Mouse (Mus musculus) induced T-regulatory cell, adult 2 months (primary cell): ENCODE data around the gene Il33.
"Not testable (repeated sequence)": the region's sequence is repeated elsewhere in the genome, so short reads cannot be mapped to it uniquely, and the experiment has no call there.

ENCODE experiments used
- DNase-seq: peaks from one replicate; pipeline ENCODE4 v3.0.0-alpha.2; 2012; ENCODE audit warnings: low read depth

The Il33 gene

GRCm38 (mm10) chr19:29940239-29940638 lies 15.3 kb downstream of the Il33 start:
- no peak for DNase-seq

- DNase-seq: no peak
Observed at GRCm38 (mm10) chr19:29941208-29941607, 16.3 kb downstream of the Il33 start.

- DNase-seq: no peak
Observed at GRCm38 (mm10) chr19:29942358-29942757, 17.4 kb downstream of the Il33 start.

GRCm38 (mm10) chr19:29944426-29944825 lies 19.5 kb downstream of the Il33 start:
- no peak for DNase-seq

GRCm38 (mm10) chr19:29944935-29945334 lies 20.0 kb downstream of the Il33 start:
- not testable (repeated sequence) for DNase-seq

GRCm38 (mm10) chr19:29945557-29946422 lies 20.9 kb downstream of the Il33 start:
- no peak for DNase-seq

GRCm38 (mm10) chr19:29946423-29946716 lies 21.5 kb downstream of the Il33 start:
- no peak for DNase-seq

- DNase-seq: no peak
Observed at GRCm38 (mm10) chr19:29947056-29947455, 22.1 kb downstream of the Il33 start.

- DNase-seq: peak; percentile 64
Observed at GRCm38 (mm10) chr19:29947891-29948801, 23.2 kb downstream of the Il33 start.

- no peak for DNase-seq
Observed at GRCm38 (mm10) chr19:29952538-29952937, 27.6 kb downstream of the Il33 start.

- DNase-seq: no peak
Observed at GRCm38 (mm10) chr19:29953833-29954232, 28.9 kb downstream of the Il33 start.

GRCm38 (mm10) chr19:29955454-29955853 lies 30.5 kb downstream of the Il33 start:
- DNase-seq: no peak

- DNase-seq: no peak
Observed at GRCm38 (mm10) chr19:29960906-29961305, 36.0 kb downstream of the Il33 start.

GRCm38 (mm10) chr19:29961842-29962241 lies 36.9 kb downstream of the Il33 start:
- no peak for DNase-seq

- no peak for DNase-seq
Observed at GRCm38 (mm10) chr19:29963598-29964092, 38.7 kb downstream of the Il33 start.

- no peak for DNase-seq
Observed at GRCm38 (mm10) chr19:29967960-29968359, 43.0 kb downstream of the Il33 start.

GRCm38 (mm10) chr19:29973396-29973795 lies 48.5 kb downstream of the Il33 start:
- DNase-seq: no peak

- DNase-seq: peak; percentile 39
Observed at GRCm38 (mm10) chr19:29978847-29979246, 53.9 kb downstream of the Il33 start.

GRCm38 (mm10) chr19:29979452-29980089 lies 54.7 kb downstream of the Il33 start:
- DNase-seq: no peak

GRCm38 (mm10) chr19:29984208-29985005 lies 59.5 kb downstream of the Il33 start:
- DNase-seq: no peak

GRCm38 (mm10) chr19:29986464-29987091 lies 61.7 kb downstream of the Il33 start:
- no peak for DNase-seq
